Mouse (Mus musculus) layer of hippocampus, adult 2 months (tissue): ENCODE data around the gene Rab23. TPM values are rescaled to one million over a fixed set of nuclear protein-coding genes. Genes with fewer than 3 reads are reported as not detected.

Experiments used
- DNase-seq, 2 experiments: peaks; one replicate each; pipeline ENCODE4 v3.0.0; 2022; ENCODE audit warnings: low spot score in 2 of 2
- H3K27ac ChIP-seq: fragments of 200-600 bp; 2 replicates; pipeline ENCODE4 v1.8.1; 2022
- H3K4me3 ChIP-seq: fragments of 200-600 bp; 2 replicates; pipeline ENCODE4 v1.8.1; 2022; ENCODE audit warnings: mild to moderate bottlenecking
- CTCF ChIP-seq: fragments of 200-600 bp; conservative IDR thresholded peaks from 2 replicates; pipeline ENCODE4 v1.8.1; 2022; ENCODE audit warnings: antibody characterized with exemption, mild to moderate bottlenecking, moderate library complexity
- total RNA-seq, 2 experiments: library from RNA; stranded (reverse); gene quantifications; 2 replicates each; pipeline ENCODE4 v1.2.3; 2021

Rab23 gene
- total RNA-seq, 2 experiments from 2014 or later, result 22.6 to 28.4 TPM

GRCm38 (mm10) chr1:33758488-33758887, 38.8 kb downstream of the Rab23 start:
- TF ChIP-seq CTCF, result no peak
- H3K27ac ChIP-seq, result no peak overlapping the region
- no peak for DNase-seq
- H3K4me3 ChIP-seq, result no peak overlapping the region

- Histone ChIP-seq H3K4me3 (no peak overlapping the region), H3K27ac (no peak overlapping the region)
- DNase-seq, result no peak
- TF ChIP-seq CTCF, result no peak
These were observed 44.1 kb downstream of the Rab23 start for GRCm38 (mm10) chr1:33763826-33764225.

- TF ChIP-seq CTCF, result no peak
- no peak overlapping the region for H3K27ac ChIP-seq
- no peak overlapping the region for H3K4me3 ChIP-seq
- DNase-seq, result no peak
These were observed 45.9 kb downstream of the Rab23 start for GRCm38 (mm10) chr1:33765468-33766080.

- no peak for DNase-seq
- Histone ChIP-seq H3K4me3 (no peak overlapping the region), H3K27ac (no peak overlapping the region)
- TF ChIP-seq CTCF, result no peak
These were observed 47.1 kb downstream of the Rab23 start for GRCm38 (mm10) chr1:33766520-33767508.

GRCm38 (mm10) chr1:33768091-33768787, 48.6 kb downstream of the Rab23 start:
- no peak for DNase-seq
- Histone ChIP-seq H3K27ac (no peak overlapping the region), H3K4me3 (no peak overlapping the region)
- no peak for TF ChIP-seq CTCF

- DNase-seq, result no peak
- TF ChIP-seq CTCF, result no peak
- no peak overlapping the region for H3K4me3 ChIP-seq
- no peak overlapping the region for H3K27ac ChIP-seq
These were observed 49.1 kb downstream of the Rab23 start for GRCm38 (mm10) chr1:33768827-33769226.

GRCm38 (mm10) chr1:33771621-33772020, 51.9 kb downstream of the Rab23 start:
- no peak overlapping the region for H3K4me3 ChIP-seq
- TF ChIP-seq CTCF, result no peak
- DNase-seq, result no peak
- H3K27ac ChIP-seq, result no peak overlapping the region

- TF ChIP-seq CTCF, result no peak
- no peak overlapping the region for H3K27ac ChIP-seq
- no peak for DNase-seq
- no peak overlapping the region for H3K4me3 ChIP-seq
These were observed 52.4 kb downstream of the Rab23 start for GRCm38 (mm10) chr1:33772106-33772505.

GRCm38 (mm10) chr1:33776175-33776611, 56.5 kb downstream of the Rab23 start:
- TF ChIP-seq CTCF, result no peak
- Histone ChIP-seq H3K27ac (no peak overlapping the region), H3K4me3 (no peak overlapping the region)
- DNase-seq, result peak in 1 of 2 experiments; percentile 13

- H3K4me3 ChIP-seq, result no peak overlapping the region
- H3K27ac ChIP-seq, result no peak overlapping the region
- TF ChIP-seq CTCF, result no peak; the same call in 1 of the 2 replicates
- DNase-seq, result peak; percentile 35
These were observed 64.9 kb downstream of the Rab23 start for GRCm38 (mm10) chr1:33784561-33784960.

- TF ChIP-seq CTCF, result no peak
- H3K4me3 ChIP-seq, result no peak overlapping the region
- no peak overlapping the region for H3K27ac ChIP-seq
- no peak for DNase-seq
These were observed 68.4 kb downstream of the Rab23 start for GRCm38 (mm10) chr1:33788072-33788471.

- H3K4me3 ChIP-seq, result no peak overlapping the region
- TF ChIP-seq CTCF, result no peak
- H3K27ac ChIP-seq, result no peak overlapping the region
- no peak for DNase-seq
These were observed 68.8 kb downstream of the Rab23 start for GRCm38 (mm10) chr1:33788493-33788892.

Other genes with a start within 250 kb of the Rab23 start
- 1 to 10 TPM; 5.5 to 5.8 TPM for gene Prim2, start 50.1 kb upstream of the Rab23 start, total RNA-seq
- gene Bag2, start 37.9 kb downstream of the Rab23 start, total RNA-seq, result 10 to 100 TPM in 1 of 2 experiments, 1 to 10 TPM in 1; 9.8 to 10.1 TPM
- gene Zfp451, start 94.7 kb downstream of the Rab23 start, total RNA-seq, result 10 to 100 TPM; 51.5 to 57.1 TPM
- gene Bend6, start 187.9 kb downstream of the Rab23 start, total RNA-seq, result 10 to 100 TPM; 71.7 to 72.1 TPM
- gene Dst, start 188.3 kb downstream of the Rab23 start, total RNA-seq, result 100 to 1,000 TPM; 206 to 207 TPM